Mouse (Mus musculus): ENCODE measurements around the gene Sap30bp. TPM values are rescaled to one million over a fixed set of nuclear protein-coding genes. Genes with fewer than 3 reads are reported as not detected.

The Sap30bp gene
- polyA plus RNA-seq, 1 experiment from 2014 or later: 38.4 TPM

GRCm38 (mm10) chr11:115904231-115904955, 28.7 kb upstream of the Sap30bp start:
- Histone ChIP-seq H3K4me1 (ENCODE audit: control insufficient read depth, insufficient read depth, low read depth, low read length) (peaks cover 4% of the 10 kb centered on the region; the same call in 1 of the 2 replicates), H3K9me3 (ENCODE audit: control insufficient read depth, low read length) (no peaks in the 10 kb centered on the region), H3K9ac (ENCODE audit: low read depth, low read length) (no peak overlapping the region), H3K36me3 (ENCODE audit: control insufficient read depth, insufficient read depth, low read length) (no peaks in the 10 kb centered on the region), H3K27me3 (replicated peaks; ENCODE audit: control insufficient read depth, insufficient read depth, low read length) (no peaks in the 10 kb centered on the region), H3K4me2 (ENCODE audit: low read length) (no peak overlapping the region), H3K27ac (ENCODE audit: low read depth, low read length) (no peak overlapping the region), H3K4me3 (ENCODE audit: low read length) (no peak overlapping the region)
- no peak for ATAC-seq
- 84% methylated on average over 8 of the region's 8 CpGs for WGBS

DNA sequence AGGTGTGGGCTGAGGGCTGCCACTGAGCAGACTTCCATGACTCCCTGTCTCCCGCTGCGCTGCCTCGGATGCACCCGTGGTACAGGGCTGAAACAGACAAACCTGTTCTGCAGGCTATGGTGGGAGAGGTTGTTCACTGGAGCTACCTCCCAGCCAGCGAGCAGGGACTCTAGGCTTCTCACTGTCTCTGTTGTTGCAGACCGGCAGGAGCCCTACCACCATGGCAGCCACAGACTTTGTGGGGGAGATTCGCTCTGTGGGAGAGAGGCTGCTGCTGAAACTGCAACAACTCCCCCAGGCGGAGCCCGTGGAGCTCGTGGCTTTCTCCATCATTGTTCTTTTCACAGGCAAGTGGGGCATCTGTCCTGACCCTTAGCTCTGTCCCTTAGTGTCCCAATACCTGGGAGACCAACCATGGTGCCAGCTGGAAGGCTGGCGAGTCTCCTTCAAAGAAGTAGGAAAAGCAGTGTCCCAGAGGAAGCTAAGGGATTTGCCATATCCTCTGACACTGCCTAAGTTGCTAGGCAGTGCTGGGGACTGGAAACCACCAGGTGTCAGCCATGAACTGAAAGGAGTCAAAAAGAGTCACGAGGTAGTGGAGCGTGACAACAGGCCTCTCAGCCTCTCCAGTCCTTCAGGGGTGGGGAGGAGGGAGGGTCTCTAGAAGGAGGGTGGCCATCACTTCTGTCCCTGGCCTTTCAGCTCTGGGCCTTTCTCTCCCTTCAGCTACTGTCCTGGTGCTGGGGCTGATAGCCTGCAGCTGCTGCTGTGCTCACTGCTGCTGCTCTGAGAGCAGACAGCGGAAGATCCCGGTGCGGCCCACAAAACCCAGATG, 27.9 kb upstream of the Sap30bp start:
- H3K9me3 ChIP-seq (ENCODE audit: control insufficient read depth, low read length): no peaks in the 10 kb centered on the region
- H3K27me3 ChIP-seq (replicated peaks; ENCODE audit: control insufficient read depth, insufficient read depth, low read length): no peaks in the 10 kb centered on the region
- H3K36me3 ChIP-seq (ENCODE audit: control insufficient read depth, insufficient read depth, low read length): no peaks in the 10 kb centered on the region
- 47% methylated on average over 16 of the region's 16 CpGs for WGBS
- no peak overlapping the region for H3K9ac ChIP-seq (ENCODE audit: low read depth, low read length)
- H3K4me2 ChIP-seq (ENCODE audit: low read length): no peak overlapping the region
- ATAC-seq: no peak
- H3K27ac ChIP-seq (ENCODE audit: low read depth, low read length): no peak overlapping the region
- H3K4me3 ChIP-seq (ENCODE audit: low read length): no peak overlapping the region
- H3K4me1 ChIP-seq (ENCODE audit: control insufficient read depth, insufficient read depth, low read depth, low read length): peaks cover under 1% of the 10 kb centered on the region; the same call in 1 of the 2 replicates

DNA sequence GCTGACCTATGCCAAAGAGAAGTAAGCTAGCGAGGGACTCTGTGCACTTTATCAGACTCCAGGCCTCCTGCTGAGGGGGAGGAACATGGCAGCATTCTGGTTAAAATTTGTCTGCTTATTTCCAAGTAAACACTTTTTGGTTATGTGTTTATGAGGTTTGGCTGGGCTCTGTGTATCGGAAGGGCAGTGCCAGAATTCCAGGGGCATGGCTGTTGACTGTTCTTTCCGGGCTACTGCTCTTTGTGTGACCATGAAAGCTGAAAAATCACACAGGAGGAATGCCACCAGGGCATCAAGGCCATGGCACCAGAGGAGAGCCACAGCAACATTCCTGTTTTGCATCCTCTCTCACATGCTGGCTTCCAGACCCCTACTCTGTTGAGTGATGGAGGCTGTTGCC, 27.0 kb upstream of the Sap30bp start:
- no peak for ATAC-seq
- no peaks in the 10 kb centered on the region for H3K9me3 ChIP-seq (ENCODE audit: control insufficient read depth, low read length)
- 69% methylated on average over 3 of the region's 3 CpGs for WGBS
- H3K9ac ChIP-seq (ENCODE audit: low read depth, low read length): no peak overlapping the region
- no peak overlapping the region for H3K27ac ChIP-seq (ENCODE audit: low read depth, low read length)
- no peak overlapping the region for H3K4me3 ChIP-seq (ENCODE audit: low read length)
- H3K4me1 ChIP-seq (ENCODE audit: control insufficient read depth, insufficient read depth, low read depth, low read length): no peaks in the 10 kb centered on the region
- H3K27me3 ChIP-seq (replicated peaks; ENCODE audit: control insufficient read depth, insufficient read depth, low read length): no peaks in the 10 kb centered on the region
- no peak overlapping the region for H3K4me2 ChIP-seq (ENCODE audit: low read length)
- no peaks in the 10 kb centered on the region for H3K36me3 ChIP-seq (ENCODE audit: control insufficient read depth, insufficient read depth, low read length)

GRCm38 (mm10) chr11:115906521-115906920, 26.6 kb upstream of the Sap30bp start:
- Histone ChIP-seq H3K4me3 (ENCODE audit: low read length) (no peak overlapping the region), H3K27ac (ENCODE audit: low read depth, low read length) (no peak overlapping the region), H3K4me2 (ENCODE audit: low read length) (no peak overlapping the region), H3K27me3 (replicated peaks; ENCODE audit: control insufficient read depth, insufficient read depth, low read length) (no peaks in the 10 kb centered on the region), H3K9ac (ENCODE audit: low read depth, low read length) (no peak overlapping the region), H3K4me1 (ENCODE audit: control insufficient read depth, insufficient read depth, low read depth, low read length) (no peaks in the 10 kb centered on the region), H3K36me3 (ENCODE audit: control insufficient read depth, insufficient read depth, low read length) (no peaks in the 10 kb centered on the region), H3K9me3 (ENCODE audit: control insufficient read depth, low read length) (no peaks in the 10 kb centered on the region)
- 95% methylated on average over 5 of the region's 5 CpGs for WGBS
- no peak for ATAC-seq

GRCm38 (mm10) chr11:115911134-115911561, 21.9 kb upstream of the Sap30bp start:
- 97% methylated on average over 5 of the region's 5 CpGs for WGBS
- H3K27ac ChIP-seq (ENCODE audit: low read depth, low read length): no peak overlapping the region
- H3K9ac ChIP-seq (ENCODE audit: low read depth, low read length): no peak overlapping the region
- no peak for ATAC-seq
- H3K4me1 ChIP-seq (ENCODE audit: control insufficient read depth, insufficient read depth, low read depth, low read length): no peaks in the 10 kb centered on the region
- no peak overlapping the region for H3K4me2 ChIP-seq (ENCODE audit: low read length)
- no peak overlapping the region for H3K4me3 ChIP-seq (ENCODE audit: low read length)
- H3K36me3 ChIP-seq (ENCODE audit: control insufficient read depth, insufficient read depth, low read length): peaks cover 3% of the 10 kb centered on the region
- no peaks in the 10 kb centered on the region for H3K9me3 ChIP-seq (ENCODE audit: control insufficient read depth, low read length)
- no peaks in the 10 kb centered on the region for H3K27me3 ChIP-seq (replicated peaks; ENCODE audit: control insufficient read depth, insufficient read depth, low read length)

DNA sequence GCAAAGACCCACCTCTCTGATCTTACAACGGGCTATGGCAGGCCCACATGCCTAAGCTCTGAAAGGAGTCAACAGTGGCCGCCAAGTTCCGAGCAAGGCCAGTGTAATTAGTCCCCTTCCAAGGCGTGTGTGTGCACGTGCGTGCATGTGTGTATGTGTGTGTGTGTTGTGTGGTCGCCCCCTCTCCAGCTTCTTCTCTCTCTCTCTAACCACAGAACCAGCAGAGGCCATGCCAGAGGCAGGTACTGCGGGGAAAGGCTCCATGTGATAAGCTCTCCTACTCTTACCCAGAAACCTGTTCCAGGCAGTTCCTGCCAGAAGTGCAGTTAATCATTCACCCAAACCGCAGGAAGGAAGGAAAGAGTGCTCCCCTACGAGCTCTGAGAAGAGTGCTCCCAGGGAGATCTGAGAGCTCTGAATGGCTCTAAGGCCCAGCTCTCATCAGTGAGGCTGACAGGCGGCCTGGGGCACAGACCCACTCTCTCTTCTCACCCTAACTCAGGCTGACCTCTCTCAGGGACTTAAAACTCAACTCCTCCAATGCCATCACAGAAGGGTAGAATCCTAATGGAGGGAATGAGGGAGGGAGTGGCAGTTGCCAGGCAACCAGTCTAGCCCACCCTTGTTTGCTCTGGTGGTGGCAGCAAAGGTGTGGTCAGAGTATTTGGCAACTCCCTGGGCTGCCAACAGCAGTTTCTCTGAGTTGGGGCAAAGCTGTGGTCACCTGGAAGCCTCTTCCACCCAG, 21.3 kb upstream of the Sap30bp start, which contains the start of gene Smim6:
Gene Smim6, plus strand, starts transcription at position 386 of the 745 bp plus-strand sequence.
- Histone ChIP-seq H3K4me3 (ENCODE audit: low read length) (no peak within 1 kb of the TSS), H3K27me3 (replicated peaks; ENCODE audit: control insufficient read depth, insufficient read depth, low read length) (no peaks in the 10 kb centered on the region), H3K9me3 (ENCODE audit: control insufficient read depth, low read length) (no peaks in the 10 kb centered on the region), H3K27ac (ENCODE audit: low read depth, low read length) (no peak within 1 kb of the TSS), H3K4me2 (ENCODE audit: low read length) (no peak within 1 kb of the TSS), H3K9ac (ENCODE audit: low read depth, low read length) (no peak within 1 kb of the TSS), H3K36me3 (ENCODE audit: control insufficient read depth, insufficient read depth, low read length) (peaks cover 4% of the 10 kb centered on the region), H3K4me1 (ENCODE audit: control insufficient read depth, insufficient read depth, low read depth, low read length) (no peaks in the 10 kb centered on the region)
- 80% methylated on average over 11 of the region's 11 CpGs for WGBS
- no peak for ATAC-seq

GRCm38 (mm10) chr11:115916579-115916978, 16.5 kb upstream of the Sap30bp start:
- 91% methylated on average over 4 of the region's 4 CpGs for WGBS
- Histone ChIP-seq H3K36me3 (ENCODE audit: control insufficient read depth, insufficient read depth, low read length) (peaks cover 5% of the 10 kb centered on the region), H3K4me2 (ENCODE audit: low read length) (no peak overlapping the region), H3K4me3 (ENCODE audit: low read length) (no peak overlapping the region), H3K27ac (ENCODE audit: low read depth, low read length) (no peak overlapping the region), H3K27me3 (replicated peaks; ENCODE audit: control insufficient read depth, insufficient read depth, low read length) (no peaks in the 10 kb centered on the region), H3K9ac (ENCODE audit: low read depth, low read length) (no peak overlapping the region), H3K4me1 (ENCODE audit: control insufficient read depth, insufficient read depth, low read depth, low read length) (no peaks in the 10 kb centered on the region), H3K9me3 (ENCODE audit: control insufficient read depth, low read length) (no peaks in the 10 kb centered on the region)
- ATAC-seq: no peak

GRCm38 (mm10) chr11:115918637-115919036, 14.4 kb upstream of the Sap30bp start:
- H3K27me3 ChIP-seq (replicated peaks; ENCODE audit: control insufficient read depth, insufficient read depth, low read length): no peaks in the 10 kb centered on the region
- H3K36me3 ChIP-seq (ENCODE audit: control insufficient read depth, insufficient read depth, low read length): 0 out of 2 replicates have a peak, but pooled peaks cover 3% of the 10 kb centered on the region
- no peak overlapping the region for H3K4me3 ChIP-seq (ENCODE audit: low read length)
- no peak overlapping the region for H3K9ac ChIP-seq (ENCODE audit: low read depth, low read length)
- WGBS: 92% methylated on average over 5 of the region's 5 CpGs
- no peak overlapping the region for H3K27ac ChIP-seq (ENCODE audit: low read depth, low read length)
- H3K9me3 ChIP-seq (ENCODE audit: control insufficient read depth, low read length): no peaks in the 10 kb centered on the region
- ATAC-seq: no peak
- H3K4me1 ChIP-seq (ENCODE audit: control insufficient read depth, insufficient read depth, low read depth, low read length): no peaks in the 10 kb centered on the region
- no peak overlapping the region for H3K4me2 ChIP-seq (ENCODE audit: low read length)

DNA sequence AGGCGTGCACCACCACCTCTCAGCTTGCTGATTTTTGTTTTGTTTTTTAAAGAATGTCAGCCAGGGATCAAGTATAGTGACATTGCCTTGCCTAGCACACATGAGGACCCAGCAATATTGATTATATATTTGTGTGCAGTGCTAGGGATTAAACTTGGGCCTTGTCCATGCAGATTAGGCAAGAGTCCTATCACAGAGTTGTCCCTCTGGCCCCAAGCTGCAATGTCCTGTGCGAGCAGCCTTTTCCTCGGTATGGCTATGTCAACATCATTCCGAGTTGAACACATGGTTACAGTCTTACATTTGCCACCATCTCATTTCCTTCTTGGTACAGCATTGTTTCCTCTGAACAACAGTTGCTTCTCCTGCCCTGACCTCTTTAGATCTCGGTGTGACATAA, 14.0 kb upstream of the Sap30bp start:
- no peak for ATAC-seq
- no peaks in the 10 kb centered on the region for H3K27me3 ChIP-seq (replicated peaks; ENCODE audit: control insufficient read depth, insufficient read depth, low read length)

More for the DNA sequence above, 14.0 kb upstream of the Sap30bp start:
- Histone ChIP-seq H3K9ac (ENCODE audit: low read depth, low read length) (no peak overlapping the region), H3K27ac (ENCODE audit: low read depth, low read length) (no peak overlapping the region), H3K4me2 (ENCODE audit: low read length) (no peak overlapping the region), H3K4me1 (ENCODE audit: control insufficient read depth, insufficient read depth, low read depth, low read length) (no peaks in the 10 kb centered on the region), H3K9me3 (ENCODE audit: control insufficient read depth, low read length) (no peaks in the 10 kb centered on the region), H3K36me3 (ENCODE audit: control insufficient read depth, insufficient read depth, low read length) (0 out of 2 replicates have a peak, but pooled peaks cover 3% of the 10 kb centered on the region), H3K4me3 (ENCODE audit: low read length) (no peak overlapping the region)
- 94% methylated on average over 5 of the region's 5 CpGs for WGBS
